Mouse (Mus musculus): ENCODE measurements around the gene Hif3a. TPM values are rescaled to one million over a fixed set of nuclear protein-coding genes. Genes with fewer than 3 reads are reported as not detected.

Hif3a gene
- polyA plus RNA-seq, 1 experiment from 2014 or later: 36.4 TPM

- ATAC-seq (replicated peaks; ENCODE audit: insufficient number of reproducible peaks, insufficient read depth, low FRiP score, low read depth): no peak
These were observed 42.6 kb downstream of the Hif3a start for GRCm38 (mm10) chr7:17019426-17020166.

DNA sequence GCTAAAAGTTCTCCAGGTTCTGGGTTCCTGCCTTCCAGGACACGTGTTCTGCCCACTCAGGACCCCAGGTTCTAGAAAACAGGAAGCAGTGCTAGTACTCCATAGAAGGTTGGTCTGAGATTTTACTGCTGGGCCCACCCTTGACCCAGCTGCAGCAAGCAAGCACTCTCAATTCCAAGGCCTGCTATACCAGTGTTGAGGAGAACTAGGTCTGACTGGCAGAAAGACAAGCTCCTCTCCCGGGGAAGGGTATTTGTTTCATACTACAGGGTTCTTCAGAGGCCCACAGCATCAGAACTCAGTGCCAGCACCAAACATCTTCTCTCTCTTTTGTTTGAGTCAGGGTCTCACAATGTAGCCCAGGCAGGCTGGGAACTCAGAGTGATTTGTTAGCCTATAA, 44.3 kb downstream of the Hif3a start:
- no peaks in the 10 kb centered on the region for H3K27me3 ChIP-seq
- peaks cover 68% of the 10 kb centered on the region for H3K36me3 ChIP-seq
- peak overlapping the region; percentile 75 for H3K27ac ChIP-seq
- no peaks in the 10 kb centered on the region for H3K9me3 ChIP-seq (replicated peaks)
- H3K4me3 ChIP-seq: no peak overlapping the region
- ATAC-seq (replicated peaks; ENCODE audit: insufficient number of reproducible peaks, insufficient read depth, low FRiP score, low read depth): no peak
- no peak overlapping the region for H3K4me2 ChIP-seq
- H3K4me1 ChIP-seq (replicated peaks): peaks cover 54% of the 10 kb centered on the region
- 86% methylated on average over 2 of the region's 2 CpGs for WGBS
- no peak overlapping the region for H3K9ac ChIP-seq

More at GRCm38 (mm10) chr7:17019426-17020166, 42.6 kb downstream of the Hif3a start:
- H3K9me3 ChIP-seq (replicated peaks): no peaks in the 10 kb centered on the region
- no peak overlapping the region for H3K4me2 ChIP-seq
- H3K36me3 ChIP-seq: peaks cover 52% of the 10 kb centered on the region
- peaks cover 71% of the 10 kb centered on the region for H3K4me1 ChIP-seq (replicated peaks)
- no peak overlapping the region for H3K9ac ChIP-seq
- H3K27me3 ChIP-seq: no peaks in the 10 kb centered on the region
- WGBS: 73% methylated on average over 7 of the region's 7 CpGs
- H3K27ac ChIP-seq: no peak overlapping the region
- no peak overlapping the region for H3K4me3 ChIP-seq

DNA sequence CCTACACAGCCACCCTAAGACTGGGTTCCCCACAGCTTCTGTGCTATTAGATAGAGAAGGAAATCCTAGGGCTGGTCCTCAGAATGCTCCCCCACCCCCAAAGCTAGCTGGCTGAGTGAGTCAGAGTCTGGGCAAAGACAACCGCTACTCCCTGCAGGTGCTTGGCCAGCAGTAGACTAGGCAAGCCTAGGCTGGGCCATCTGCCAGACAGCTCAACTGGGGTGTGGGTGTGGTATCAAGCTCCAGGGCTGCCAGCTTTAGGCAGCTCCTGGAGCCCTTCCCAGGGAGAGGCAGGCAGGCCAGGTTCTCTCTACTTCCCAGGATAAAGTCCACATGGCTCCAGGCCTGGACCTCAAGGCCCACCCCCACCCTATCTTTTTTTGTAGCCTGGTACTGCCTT, 45.2 kb downstream of the Hif3a start:
- peak overlapping the region; percentile 75 for H3K27ac ChIP-seq
- no peak overlapping the region for H3K4me2 ChIP-seq
- ATAC-seq (replicated peaks; ENCODE audit: insufficient number of reproducible peaks, insufficient read depth, low FRiP score, low read depth): peak; percentile 97
- no peaks in the 10 kb centered on the region for H3K27me3 ChIP-seq
- H3K4me1 ChIP-seq (replicated peaks): peaks cover 45% of the 10 kb centered on the region
- 40% methylated on average over 1 of the region's 1 CpGs for WGBS
- no peak overlapping the region for H3K4me3 ChIP-seq
- no peaks in the 10 kb centered on the region for H3K9me3 ChIP-seq (replicated peaks)
- no peak overlapping the region for H3K9ac ChIP-seq
- peaks cover 70% of the 10 kb centered on the region for H3K36me3 ChIP-seq

DNA sequence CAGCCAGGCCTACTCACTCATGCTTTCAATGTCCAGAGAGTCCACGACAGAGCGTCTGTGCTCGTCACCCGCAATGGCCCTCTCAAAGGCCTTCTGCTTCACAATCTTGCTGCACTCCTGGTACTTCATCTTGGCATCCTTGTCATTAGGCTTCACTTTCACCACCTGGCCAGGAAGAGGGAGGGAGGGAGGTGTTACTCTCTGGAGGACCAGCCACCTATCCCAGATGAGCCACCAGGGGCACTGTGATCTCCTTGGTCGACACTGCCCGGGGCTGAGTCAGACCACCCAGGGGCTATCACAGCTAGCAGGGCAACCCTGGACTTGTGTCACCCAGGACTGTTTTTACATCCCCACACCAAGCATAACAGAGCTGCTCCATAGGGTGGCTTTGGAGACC, 46.8 kb downstream of the Hif3a start:
- Histone ChIP-seq H3K9me3 (replicated peaks) (no peaks in the 10 kb centered on the region), H3K27ac (no peak overlapping the region), H3K4me1 (replicated peaks) (peaks cover 39% of the 10 kb centered on the region), H3K36me3 (peaks cover 71% of the 10 kb centered on the region), H3K27me3 (no peaks in the 10 kb centered on the region), H3K9ac (no peak overlapping the region), H3K4me2 (no peak overlapping the region), H3K4me3 (no peak overlapping the region)
- ATAC-seq (replicated peaks; ENCODE audit: insufficient number of reproducible peaks, insufficient read depth, low FRiP score, low read depth): no peak
- 80% methylated on average over 6 of the region's 6 CpGs for WGBS

DNA sequence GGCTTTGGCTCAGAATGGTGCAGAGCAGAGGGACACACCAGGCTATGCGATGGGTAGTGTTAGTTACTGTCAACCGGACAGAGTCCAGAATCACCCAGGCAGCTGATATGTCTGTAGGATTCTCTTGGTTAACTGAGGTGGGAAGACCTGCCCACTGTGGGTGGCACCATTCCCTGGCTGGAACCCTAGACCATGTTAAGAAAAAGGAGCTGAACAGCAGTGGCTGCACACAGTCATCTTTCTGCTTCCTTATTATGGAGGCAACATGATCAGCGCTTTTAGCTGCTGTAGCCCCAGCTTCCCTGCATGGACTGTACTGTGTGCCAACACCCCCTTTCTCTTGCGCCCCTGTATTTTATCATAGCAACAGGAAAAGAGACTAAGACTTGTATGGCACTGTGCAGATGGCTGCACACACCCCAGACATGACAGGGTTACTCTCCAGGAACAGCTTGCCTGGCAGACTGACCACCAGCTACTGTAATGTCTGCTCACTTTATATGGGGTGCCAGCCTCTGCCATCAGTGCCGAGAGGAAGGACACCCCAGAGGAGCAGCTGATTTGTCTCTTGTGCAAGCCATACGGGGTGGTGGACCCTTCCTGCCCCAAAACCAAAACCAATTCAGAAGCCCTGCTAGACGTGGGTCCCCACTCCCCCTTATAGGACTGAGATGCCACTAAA, 50.2 kb downstream of the Hif3a start:
- 87% methylated on average over 7 of the region's 7 CpGs for WGBS

GRCm38 (mm10) chr7:17010010-17010347, 52.2 kb downstream of the Hif3a start:
- no peak overlapping the region for H3K9ac ChIP-seq
- H3K4me2 ChIP-seq: no peak overlapping the region
- ATAC-seq (replicated peaks; ENCODE audit: insufficient number of reproducible peaks, insufficient read depth, low FRiP score, low read depth): no peak
- 76% methylated on average over 5 of the region's 5 CpGs for WGBS
- no peak overlapping the region for H3K27ac ChIP-seq
- no peaks in the 10 kb centered on the region for H3K4me1 ChIP-seq (replicated peaks)
- no peaks in the 10 kb centered on the region for H3K27me3 ChIP-seq
- no peaks in the 10 kb centered on the region for H3K9me3 ChIP-seq (replicated peaks)
- H3K36me3 ChIP-seq: peaks cover 92% of the 10 kb centered on the region
- H3K4me3 ChIP-seq: no peak overlapping the region

More for the DNA sequence above, 50.2 kb downstream of the Hif3a start:
- Histone ChIP-seq H3K4me1 (replicated peaks) (peaks cover 16% of the 10 kb centered on the region), H3K27ac (no peak overlapping the region), H3K36me3 (peaks cover 88% of the 10 kb centered on the region), H3K4me2 (no peak overlapping the region), H3K4me3 (no peak overlapping the region), H3K9ac (no peak overlapping the region), H3K9me3 (replicated peaks) (no peaks in the 10 kb centered on the region), H3K27me3 (no peaks in the 10 kb centered on the region)
- no peak for ATAC-seq (replicated peaks; ENCODE audit: insufficient number of reproducible peaks, insufficient read depth, low FRiP score, low read depth)

DNA sequence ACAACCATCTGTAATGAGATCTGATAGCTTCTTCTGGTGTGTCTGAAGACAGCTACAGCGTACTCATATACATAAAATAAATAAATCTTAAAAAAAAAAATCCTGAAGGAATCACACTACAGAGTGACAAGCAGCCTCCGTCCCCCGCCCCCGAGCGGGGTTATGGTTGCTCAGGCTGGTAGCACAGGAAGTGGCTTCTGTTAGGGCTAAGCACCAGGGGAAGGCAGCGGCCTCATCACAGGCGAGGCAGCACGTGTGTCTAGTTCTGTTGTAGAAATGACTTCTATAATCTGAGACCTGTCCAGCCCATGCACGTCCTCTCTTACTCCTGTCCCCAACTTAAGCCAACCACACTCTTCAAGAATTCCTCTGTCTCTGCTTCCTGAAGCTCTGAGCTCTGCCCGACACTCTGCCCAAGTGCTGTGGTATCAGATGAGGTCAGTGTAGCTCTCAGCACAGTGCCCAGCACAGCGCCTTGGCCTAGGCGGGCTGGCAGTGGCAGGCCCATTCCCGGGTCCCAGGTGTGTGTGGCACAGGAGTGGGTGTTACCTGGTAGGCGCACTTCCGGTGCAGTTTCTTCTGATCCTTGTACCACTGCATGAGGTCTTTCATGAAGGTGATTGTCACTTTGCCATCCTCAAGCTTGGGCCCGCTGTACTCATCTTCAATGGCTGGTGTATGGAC, 52.8 kb downstream of the Hif3a start:
- Histone ChIP-seq H3K27ac (no peak overlapping the region), H3K4me3 (no peak overlapping the region), H3K36me3 (peaks cover 92% of the 10 kb centered on the region), H3K4me1 (replicated peaks) (no peaks in the 10 kb centered on the region), H3K9ac (no peak overlapping the region), H3K4me2 (no peak overlapping the region), H3K27me3 (no peaks in the 10 kb centered on the region), H3K9me3 (replicated peaks) (no peaks in the 10 kb centered on the region)
- no peak for ATAC-seq (replicated peaks; ENCODE audit: insufficient number of reproducible peaks, insufficient read depth, low FRiP score, low read depth)
- WGBS: 89% methylated on average over 16 of the region's 16 CpGs

DNA sequence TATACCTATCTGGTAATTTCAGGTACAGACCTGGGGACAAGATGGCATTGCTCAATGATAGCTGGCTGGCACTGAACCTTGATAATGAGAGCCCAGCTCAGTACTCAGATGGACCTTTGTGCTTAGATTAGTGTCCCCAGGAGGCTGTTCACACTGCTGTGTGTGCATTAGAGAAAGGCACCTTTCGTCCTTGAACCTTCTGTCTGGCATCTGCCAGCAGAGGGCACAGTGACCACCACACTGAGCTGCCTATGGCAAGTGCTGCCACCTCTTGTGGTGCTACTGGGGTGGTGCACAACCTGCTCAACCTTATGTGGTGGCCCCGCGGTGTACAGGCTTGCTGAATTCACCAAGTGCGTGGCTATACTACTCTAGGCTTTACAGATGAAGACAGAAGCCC, 54.9 kb downstream of the Hif3a start:
- peaks cover 80% of the 10 kb centered on the region for H3K36me3 ChIP-seq
- no peak overlapping the region for H3K9ac ChIP-seq
- H3K4me3 ChIP-seq: no peak overlapping the region
- H3K27me3 ChIP-seq: no peaks in the 10 kb centered on the region
- ATAC-seq (replicated peaks; ENCODE audit: insufficient number of reproducible peaks, insufficient read depth, low FRiP score, low read depth): no peak
- WGBS: 68% methylated on average over 4 of the region's 4 CpGs
- H3K4me2 ChIP-seq: no peak overlapping the region
- H3K9me3 ChIP-seq (replicated peaks): no peaks in the 10 kb centered on the region
- H3K27ac ChIP-seq: no peak overlapping the region
- H3K4me1 ChIP-seq (replicated peaks): peaks cover 6% of the 10 kb centered on the region; the same call in 1 of the 2 replicates

- no peak for ATAC-seq (replicated peaks; ENCODE audit: insufficient number of reproducible peaks, insufficient read depth, low FRiP score, low read depth)
- peaks cover 6% of the 10 kb centered on the region; the same call in 1 of the 2 replicates for H3K4me1 ChIP-seq (replicated peaks)
- WGBS: 81% methylated on average over 7 of the region's 7 CpGs
- H3K27ac ChIP-seq: no peak overlapping the region
- no peak overlapping the region for H3K9ac ChIP-seq
- no peak overlapping the region for H3K4me3 ChIP-seq
- H3K9me3 ChIP-seq (replicated peaks): no peaks in the 10 kb centered on the region
- no peaks in the 10 kb centered on the region for H3K27me3 ChIP-seq
- peaks cover 68% of the 10 kb centered on the region for H3K36me3 ChIP-seq
- no peak overlapping the region for H3K4me2 ChIP-seq
These were observed 57.5 kb downstream of the Hif3a start for GRCm38 (mm10) chr7:17004716-17005115.

- WGBS: 79% methylated on average over 7 of the region's 7 CpGs
- no peaks in the 10 kb centered on the region for H3K9me3 ChIP-seq (replicated peaks)
- no peak for ATAC-seq (replicated peaks; ENCODE audit: insufficient number of reproducible peaks, insufficient read depth, low FRiP score, low read depth)
- no peaks in the 10 kb centered on the region for H3K27me3 ChIP-seq
- no peak overlapping the region for H3K4me2 ChIP-seq
- peaks cover 65% of the 10 kb centered on the region for H3K36me3 ChIP-seq
- no peak overlapping the region for H3K4me3 ChIP-seq
- no peak overlapping the region for H3K9ac ChIP-seq
- peaks cover 15% of the 10 kb centered on the region for H3K4me1 ChIP-seq (replicated peaks)
- peak overlapping the region; percentile 22; the same call in 1 of the 2 replicates for H3K27ac ChIP-seq
These were observed 58.8 kb downstream of the Hif3a start for GRCm38 (mm10) chr7:17003230-17003960.
